Mouse (Mus musculus) layer of hippocampus, adult 11-12 months (tissue): ENCODE results near the gene H2afx.
"Not testable (repeated sequence)": the region's sequence is repeated elsewhere in the genome, so short reads cannot be mapped to it uniquely, and the experiment has no call there.

ENCODE experiments used
- DNase-seq: peaks from one replicate; pipeline ENCODE4 v3.0.0; 2022; ENCODE audit warnings: low spot score

Gene H2afx

GRCm38 (mm10) chr9:44334396-44335330 is at the start of gene H2afx:
Gene H2afx, plus strand, starts transcription at chr9:44334694.
- peak; percentile 99 for DNase-seq

GRCm38 (mm10) chr9:44286256-44286850 is 48.1 kb upstream of the H2afx start:
- no peak for DNase-seq

DNA sequence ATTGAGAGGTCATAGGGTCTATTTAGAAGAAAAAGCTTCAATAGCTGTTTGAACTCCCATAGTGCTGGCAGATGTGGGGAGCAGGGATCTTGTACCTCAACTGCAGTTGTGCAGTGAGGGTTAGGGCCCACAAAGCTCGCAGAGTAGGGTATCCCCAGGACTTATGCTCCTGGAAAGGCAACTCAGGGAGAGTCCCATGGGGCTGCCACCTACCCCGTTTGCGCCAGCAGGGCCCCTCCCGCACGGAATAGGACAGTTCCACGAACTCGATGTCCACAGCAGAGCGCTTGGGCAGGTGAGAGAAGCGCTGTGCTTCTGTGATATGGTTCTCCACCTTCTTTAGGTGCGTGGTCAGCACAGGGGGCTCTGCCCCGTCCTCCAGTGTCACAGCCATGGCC is 47.5 kb upstream of the H2afx start:
- DNase-seq, result no peak

DNA sequence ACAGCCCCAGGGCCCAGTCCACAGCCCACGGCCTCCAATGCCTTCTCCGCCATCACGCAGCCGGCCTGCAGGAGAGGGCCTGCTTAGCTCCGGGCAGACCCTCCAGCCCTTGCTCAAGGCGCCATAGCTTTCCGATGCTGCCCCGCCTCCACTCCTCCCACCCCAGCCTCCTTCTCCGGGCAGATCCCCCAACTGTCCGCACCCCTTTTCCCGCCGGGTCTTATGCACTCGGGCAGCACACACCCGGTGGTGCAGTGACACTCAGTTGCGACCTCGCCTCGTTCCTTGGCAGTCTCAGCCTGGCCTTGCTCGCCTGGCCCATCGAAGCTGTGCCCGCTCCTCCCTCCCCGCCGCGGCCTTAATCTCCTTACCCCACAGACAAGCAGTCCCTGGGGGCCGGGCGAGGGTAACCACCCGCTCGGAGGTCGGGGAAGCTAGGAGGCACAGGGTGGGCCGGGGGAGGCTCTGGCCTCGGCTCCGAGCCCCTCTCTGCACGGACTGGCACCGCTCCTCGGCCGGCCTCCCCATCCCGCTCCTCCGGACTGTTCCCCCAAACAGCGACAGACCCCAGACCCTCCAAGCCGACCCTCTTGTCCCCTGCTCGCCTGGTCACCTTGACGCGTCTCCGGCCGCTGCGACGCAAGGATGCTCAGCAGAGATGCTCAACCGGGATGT is 47.0 kb upstream of the H2afx start:
- no peak for DNase-seq

DNA sequence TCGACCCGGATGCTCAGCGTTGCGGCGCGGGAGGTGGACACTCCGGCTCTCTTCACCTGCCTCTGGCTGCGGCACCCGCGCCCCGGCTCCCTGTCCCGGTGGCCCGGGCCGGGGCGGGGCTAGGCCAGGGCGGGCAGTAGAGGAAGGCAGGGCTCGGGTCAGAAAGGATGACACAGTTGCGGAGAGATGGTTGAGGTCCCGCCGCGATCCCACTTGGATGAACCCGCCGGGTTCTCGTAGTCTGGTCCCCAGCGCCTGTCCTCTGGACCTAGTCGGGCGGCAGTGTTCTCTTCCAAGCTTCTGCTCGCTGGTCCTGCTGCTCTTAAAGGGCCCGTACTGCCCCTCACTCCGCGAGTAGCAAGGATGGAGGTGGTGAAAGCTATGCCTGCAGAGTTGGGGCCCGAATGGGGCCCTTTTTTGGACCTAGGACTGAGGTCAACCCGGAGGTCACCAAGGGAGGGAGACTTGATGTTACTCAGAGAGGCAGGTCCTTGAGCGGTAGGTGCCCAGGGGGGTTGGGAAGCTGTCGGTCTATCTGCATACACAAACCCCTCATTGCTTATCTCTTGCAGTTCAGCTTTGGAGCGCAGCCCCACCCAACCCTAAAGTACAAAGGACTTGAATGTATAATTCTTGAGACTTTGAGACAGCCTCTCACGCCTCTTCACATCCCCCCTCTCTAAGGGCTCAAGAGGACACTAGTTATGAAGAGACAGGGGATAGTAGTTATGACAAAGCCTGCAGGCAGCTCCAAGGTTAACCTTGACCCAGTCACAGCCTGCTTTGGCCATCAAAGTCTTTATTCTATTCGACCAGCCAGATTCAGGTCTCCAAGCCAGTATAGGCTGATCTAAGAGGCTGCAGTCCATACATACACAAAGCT is 46.2 kb upstream of the H2afx start, which contains the start of gene Abcg4:
TSS of gene Abcg4 (minus strand) at position 540 of the 883 bp plus-strand sequence.
- peak; percentile 46 for DNase-seq

- no peak for DNase-seq
Observed at GRCm38 (mm10) chr9:44288959-44289291, 45.6 kb upstream of the H2afx start.

DNA sequence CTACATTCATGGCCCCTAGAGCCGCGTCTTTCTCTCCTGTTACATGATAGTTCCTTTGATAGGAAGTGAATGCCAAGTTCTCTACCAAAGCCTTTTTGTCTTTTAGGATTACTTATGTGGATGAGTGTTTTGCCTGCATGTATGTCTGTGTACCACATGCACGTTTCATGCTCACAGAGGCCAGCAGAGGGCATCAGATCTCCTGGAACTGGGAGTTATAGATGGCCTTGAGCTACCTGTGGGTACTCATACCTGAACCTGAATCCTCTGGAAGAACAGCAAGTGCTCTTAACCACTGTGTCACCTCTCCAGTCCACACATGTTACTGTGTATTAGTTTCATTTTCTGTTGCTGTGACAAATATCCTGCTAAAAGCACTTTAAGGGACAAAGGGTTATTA is 42.0 kb upstream of the H2afx start:
- DNase-seq, result no peak

DNA sequence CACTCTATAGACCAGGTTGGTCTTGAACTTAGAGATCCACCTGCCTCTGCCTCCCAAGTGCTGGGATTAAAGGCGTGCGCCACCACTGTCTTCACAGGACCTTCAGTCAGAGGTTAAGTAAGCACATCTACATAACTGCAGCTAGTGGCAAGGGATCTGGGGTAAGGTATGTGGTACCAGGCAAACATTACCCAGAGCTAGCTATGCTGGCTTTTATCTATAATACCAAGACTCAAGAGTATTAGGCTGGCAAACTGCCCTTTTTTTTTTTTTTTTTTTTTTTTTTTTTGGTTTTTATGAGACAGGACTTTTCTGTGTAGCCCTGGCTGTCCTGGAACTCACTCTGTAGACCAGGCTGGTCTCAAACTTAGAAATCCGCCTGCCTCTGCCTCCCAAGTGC is 34.5 kb upstream of the H2afx start:
- not testable (repeated sequence) for DNase-seq

DNA sequence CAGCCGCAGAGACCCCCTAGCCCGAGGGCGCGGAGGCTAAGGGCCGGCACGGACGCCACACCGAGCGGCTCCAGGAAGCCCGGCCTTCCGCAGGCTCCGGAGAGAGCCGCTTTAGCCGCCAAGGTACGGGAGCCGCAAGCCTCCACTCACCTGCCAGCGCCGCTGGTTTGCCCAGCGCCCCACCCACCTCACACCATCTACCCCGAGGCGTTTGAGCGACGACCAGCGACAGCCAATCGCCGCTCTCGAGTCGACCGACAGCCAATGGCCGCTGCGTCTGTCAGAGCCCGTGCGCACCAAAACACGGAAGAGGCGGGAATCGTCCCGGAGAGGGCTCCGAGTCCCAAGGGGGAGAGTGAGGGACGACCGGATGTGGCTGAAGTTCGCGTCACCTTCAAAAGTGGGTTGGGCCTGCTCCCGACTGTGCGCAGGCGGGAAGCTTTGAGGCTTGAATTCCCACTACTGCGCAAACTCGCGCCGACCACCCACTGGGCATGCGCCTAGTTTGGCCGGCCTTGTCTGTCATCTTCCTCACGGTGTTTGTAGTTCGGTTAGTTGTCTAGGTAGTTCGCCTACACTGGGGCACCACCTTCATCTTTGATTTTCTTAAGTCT is 28.9 kb upstream of the H2afx start, which contains the start of gene Hinfp:
TSS of gene Hinfp (minus strand) at position 206 of the 614 bp plus-strand sequence.
- peak; percentile 98 for DNase-seq

GRCm38 (mm10) chr9:44306532-44306931 is 28.0 kb upstream of the H2afx start:
- no peak for DNase-seq

DNA sequence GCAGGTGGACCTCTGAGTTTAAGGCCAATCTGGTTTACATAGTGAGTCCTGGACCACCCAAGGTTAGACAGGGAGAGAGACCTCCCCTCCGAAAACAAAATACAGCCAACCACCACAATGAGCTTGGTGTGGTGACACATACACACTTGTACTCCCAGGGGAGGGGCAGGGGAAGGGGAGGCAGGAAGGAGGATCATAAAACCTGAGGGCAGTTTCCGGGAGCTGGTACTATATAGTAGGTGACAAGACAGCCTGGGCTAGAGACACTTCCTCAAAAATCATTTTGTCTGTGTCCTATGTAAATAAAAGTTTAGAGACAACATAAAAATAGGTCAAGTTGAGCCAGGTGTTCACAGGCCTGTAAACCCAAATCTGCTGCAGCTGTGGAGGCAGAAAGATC is 27.2 kb upstream of the H2afx start:
- no peak for DNase-seq

- no peak for DNase-seq
Observed at GRCm38 (mm10) chr9:44309756-44310155, 24.7 kb upstream of the H2afx start.

DNA sequence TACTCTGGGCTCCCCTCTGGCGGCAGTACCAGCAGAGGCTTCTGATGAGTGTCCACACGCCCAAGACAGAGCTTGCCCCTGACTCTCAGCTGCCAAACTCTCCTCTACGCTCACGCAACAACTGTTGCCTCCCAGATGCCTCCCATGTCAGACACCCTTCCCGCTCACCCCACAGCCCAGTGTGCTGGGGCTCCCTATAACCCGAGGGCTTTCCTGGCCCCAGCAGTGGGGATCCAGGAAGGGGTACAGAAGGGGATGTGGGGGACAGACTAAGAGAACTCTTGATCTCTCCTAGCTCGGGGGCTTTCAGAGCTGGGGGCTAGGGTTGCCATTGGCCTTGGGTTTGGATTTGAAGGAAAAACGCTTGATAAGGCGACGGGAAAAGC is 23.8 kb upstream of the H2afx start:
- DNase-seq, result no peak

- no peak for DNase-seq
Observed at GRCm38 (mm10) chr9:44311136-44312134, 23.1 kb upstream of the H2afx start.

DNA sequence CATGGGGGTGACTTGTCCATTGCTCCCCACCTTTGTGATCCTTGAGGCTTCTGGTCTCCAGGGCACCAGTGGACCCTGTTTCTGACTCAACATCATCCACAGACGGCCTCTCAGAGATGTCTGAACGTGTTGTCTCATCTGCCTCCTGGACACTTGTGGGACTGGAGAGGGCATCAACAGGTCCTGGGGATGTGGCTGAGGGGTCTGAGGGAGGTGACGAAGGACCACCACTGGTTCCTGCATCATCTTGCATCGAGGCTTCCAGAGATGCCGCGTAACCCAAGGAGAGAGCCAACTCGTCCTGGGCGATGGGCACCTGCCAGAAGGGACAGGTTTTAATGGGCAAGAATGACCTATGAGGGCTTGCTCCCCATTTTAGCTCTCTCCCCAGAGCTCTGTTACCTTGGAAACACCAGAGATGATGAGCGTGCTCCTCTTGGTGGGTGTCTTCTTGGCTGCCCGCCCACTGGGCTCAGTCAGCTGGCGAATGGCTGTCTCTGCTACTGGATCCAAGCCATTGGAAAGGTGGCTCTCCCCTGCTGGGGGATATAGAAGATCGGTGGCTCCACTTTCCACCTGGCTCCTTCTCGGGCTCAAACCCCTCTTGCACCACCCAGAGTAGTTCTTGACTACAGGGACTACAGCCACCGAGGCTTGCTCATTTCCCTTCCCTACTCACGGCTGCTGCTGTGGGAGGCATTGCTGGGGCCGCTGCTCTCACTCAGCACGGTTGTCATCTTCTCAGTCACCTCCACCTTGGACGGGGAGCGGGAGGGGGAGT is 20.8 kb upstream of the H2afx start:
- peak; percentile 79 for DNase-seq

GRCm38 (mm10) chr9:44314257-44314547 is 20.3 kb upstream of the H2afx start:
- DNase-seq, result no peak

- DNase-seq, result no peak
Observed at GRCm38 (mm10) chr9:44314910-44315309, 19.6 kb upstream of the H2afx start.

DNA sequence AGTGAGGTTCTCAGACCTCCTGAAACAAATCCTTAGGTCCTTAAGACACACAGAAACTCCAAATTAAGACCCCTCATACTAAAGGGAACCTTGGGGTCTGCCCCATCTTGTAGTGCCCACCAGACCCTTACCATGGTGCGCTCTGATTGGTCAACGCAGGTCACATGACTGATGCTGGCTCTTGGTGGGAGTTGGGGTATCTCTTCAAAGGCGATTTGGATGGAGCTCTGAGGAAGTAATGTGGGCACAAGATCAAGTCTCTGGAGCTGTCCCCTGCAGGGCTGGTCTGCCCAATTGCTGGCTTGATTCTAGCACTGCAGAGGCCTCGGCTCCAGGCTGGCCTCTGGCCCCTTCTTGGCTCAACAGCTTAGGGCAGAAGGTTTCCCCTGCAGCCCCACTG is 17.0 kb upstream of the H2afx start:
- DNase-seq, result no peak

DNA sequence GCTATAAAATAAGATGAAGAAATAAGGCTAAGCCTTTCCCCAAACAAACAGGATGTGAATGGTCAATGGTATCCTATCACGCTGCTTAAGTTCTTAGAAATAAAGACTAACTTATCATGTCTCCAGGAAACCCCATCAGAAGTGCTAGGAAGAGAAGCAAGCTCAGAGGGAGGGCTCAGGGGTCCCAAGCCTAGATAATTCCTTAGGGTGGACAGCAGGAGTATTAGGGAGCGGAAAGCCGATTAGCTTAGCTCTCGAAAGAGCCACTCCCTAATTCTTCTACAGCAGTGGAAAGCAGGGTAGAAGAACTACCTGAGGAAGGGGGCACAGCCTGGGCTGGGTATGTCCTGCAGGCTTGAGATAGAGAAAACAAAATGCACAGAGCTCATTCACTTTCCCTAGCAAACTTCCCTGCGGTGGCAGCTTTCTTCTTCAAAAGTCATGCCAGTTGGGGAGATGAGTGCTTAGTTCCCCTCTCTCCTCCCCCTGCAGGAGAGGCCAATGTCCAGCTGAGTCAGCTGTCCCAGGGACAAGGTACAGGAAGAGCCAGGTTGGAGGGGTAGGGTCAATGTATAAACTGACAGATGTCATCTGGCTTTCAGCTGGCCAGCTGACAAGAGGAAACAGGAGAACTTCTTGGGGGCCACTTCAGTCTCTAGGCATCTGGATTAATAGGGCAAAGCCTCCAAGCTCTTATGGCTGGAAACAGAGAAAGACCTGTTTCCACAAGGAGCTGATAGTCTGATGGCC is 16.2 kb upstream of the H2afx start:
- DNase-seq, result no peak
